Mouse (Mus musculus): ENCODE results near the gene Rab19.
"Not testable (repeated sequence)": the region's sequence is repeated elsewhere in the genome, so short reads cannot be mapped to it uniquely, and the experiment has no call there.

Gene Rab19

DNA sequence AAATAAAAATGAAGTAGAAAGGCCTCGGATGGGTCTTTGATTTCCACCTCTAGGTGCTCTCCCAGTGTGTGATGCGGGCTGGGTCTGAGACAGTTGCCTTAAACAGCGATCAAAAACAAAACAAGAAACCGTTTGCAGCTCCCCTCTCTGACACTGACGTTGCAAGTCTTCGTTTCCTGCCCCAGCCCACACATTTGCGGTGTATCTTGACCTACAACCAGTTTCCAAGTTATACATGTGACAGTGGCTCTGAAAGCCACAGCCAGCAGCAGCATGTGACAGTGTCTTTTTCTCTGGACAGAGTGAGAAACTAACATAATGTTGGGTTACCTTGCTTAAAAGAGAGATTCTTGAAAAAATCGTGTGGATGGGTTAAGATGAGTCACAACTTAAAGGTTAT, 1.2 kb upstream of the Rab19 start:
- DNase-seq (ENCODE audit: low spot score in 2 of 2): no peak

DNA sequence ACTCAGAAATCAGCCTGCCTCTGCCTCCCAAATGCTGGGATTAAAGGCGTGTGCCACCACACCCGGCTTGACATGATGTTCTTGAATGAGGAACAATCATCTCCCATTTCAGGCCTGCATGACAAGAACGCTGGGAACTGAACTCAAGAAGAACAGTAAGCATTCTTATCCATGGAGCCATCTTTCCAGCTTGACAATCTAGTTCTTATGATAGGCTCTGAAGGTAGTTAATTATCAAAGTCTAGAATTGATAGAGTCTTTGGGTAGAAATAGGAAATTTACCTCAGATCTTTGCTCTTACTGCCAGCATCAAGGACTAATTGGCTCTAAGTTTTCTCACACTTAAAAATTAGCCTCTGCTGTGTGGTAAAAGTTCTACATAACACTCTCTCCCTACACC, 699 bp upstream of the Rab19 start:
- DNase-seq (ENCODE audit: low spot score in 2 of 2): no peak

DNA sequence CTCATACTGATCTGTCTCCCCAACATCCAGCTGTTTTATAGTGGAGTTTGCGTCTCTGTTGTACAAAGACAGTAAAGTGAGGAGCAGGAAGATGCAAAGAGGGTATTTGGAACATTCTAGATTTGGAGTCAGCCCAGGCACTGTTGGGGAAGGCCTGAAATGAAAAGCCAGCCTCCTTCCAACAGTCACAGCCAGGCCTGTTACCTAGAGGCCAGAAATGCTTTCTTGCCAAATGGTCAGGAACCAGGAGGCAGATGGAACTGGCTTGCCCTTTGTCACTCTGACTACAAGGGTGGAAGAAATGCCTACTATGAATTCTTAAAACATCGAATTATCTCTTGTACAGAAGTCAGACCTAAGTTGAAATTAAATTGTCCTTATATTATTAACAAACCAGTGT, 9.0 kb downstream of the Rab19 start:
- DNase-seq (ENCODE audit: low spot score in 2 of 2): no peak

DNA sequence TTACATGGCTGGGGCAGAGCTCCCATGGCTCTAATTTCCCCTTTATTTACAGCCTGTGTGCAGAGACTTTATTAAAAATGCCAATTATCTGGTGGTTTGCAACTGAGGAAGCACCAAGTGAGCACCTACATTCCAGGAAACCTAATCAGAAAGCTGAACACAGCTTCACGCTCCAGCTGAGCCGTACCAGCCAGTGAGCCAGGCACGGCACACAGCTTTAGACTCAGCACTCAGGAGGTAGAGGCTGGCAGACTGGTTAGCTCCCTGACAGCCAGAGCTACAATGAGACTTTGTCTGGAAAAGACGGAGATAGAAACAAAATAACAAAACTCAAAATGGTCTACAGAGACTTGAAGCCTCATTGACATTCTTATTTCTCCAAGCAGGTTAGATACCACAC, 14.5 kb downstream of the Rab19 start:
- no peak for DNase-seq (ENCODE audit: low spot score in 2 of 2)

DNA sequence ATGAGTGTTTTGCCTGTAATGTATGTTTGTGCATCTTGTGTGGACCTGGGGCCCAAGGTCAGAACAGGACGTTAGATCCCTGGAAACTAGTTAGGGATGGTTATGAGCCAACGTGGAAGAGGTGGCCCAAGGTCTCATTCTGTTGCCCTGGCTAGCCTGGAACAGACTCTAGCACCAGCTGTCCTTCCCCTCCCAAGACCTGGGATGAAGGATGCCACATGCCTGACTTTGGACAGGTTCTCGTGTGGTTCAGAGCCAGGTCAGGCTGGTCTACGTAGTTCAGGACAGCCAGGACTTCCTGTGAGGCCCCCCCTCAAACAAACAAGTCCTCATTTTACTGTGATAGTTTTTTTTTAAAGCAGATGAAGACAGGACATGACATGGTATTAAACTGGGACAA, 14.9 kb downstream of the Rab19 start:
- no peak for DNase-seq (ENCODE audit: low spot score in 2 of 2)

DNA sequence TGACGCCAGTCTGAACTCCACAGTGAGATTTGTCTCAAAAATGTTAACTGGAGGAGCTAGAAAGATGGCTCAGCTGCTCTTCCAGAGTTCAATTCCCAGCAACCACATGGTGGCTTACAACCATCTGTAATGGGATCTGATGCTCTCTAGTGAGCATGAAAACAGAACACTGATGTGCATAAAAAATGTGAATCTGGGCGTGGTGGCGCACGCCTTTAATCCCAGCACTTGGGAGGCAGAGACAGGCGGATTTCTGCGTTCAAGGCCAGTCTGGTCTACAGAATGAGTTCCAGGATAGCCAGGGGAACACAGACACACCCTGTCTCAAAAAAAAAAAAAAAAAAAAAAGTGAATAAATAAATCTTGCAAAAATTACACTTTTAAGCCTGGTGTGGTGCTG, 16.1 kb downstream of the Rab19 start:
- DNase-seq (ENCODE audit: low spot score in 2 of 2): no peak

DNA sequence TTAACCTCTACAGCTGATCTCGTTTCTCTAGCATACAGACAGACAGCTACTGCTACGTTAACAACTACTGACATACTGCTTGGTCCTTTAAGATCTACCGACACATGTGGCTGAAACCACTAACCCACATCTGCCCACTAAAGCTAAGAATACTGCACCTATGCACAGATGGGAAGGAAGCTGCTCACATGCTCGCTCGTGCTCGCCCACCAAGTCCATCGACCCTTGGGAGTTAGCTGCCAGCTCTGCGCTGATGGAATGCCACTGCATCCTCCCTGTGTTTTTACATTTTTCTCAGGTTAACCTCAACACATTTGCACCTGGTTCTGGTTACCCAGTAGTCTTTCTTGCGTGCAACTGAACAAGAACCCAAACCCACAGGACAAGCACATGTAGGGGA, 17.4 kb downstream of the Rab19 start:
- no peak for DNase-seq (ENCODE audit: low spot score in 2 of 2)

DNA sequence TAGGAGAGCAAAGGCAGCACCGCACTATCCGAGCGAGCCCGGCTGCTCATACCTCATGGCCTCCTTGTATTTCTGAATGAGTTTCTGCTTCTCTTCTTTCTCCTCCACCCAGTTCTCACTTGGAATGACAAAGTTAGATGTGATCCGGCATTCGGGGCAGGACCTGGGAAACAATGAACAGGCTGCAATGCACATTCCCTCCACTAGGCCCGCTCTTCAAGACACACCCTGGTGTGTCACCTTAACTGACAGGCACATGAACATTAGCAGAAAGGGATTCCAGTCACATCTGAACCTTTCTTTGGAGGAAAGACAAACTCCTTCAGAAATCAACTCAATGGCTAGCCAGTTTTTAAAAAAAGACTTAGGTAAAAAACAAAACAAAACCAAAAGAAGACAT, 19.4 kb downstream of the Rab19 start:
- peak in 1 of 2 experiments; percentile 13 for DNase-seq (ENCODE audit: low spot score in 2 of 2)

DNA sequence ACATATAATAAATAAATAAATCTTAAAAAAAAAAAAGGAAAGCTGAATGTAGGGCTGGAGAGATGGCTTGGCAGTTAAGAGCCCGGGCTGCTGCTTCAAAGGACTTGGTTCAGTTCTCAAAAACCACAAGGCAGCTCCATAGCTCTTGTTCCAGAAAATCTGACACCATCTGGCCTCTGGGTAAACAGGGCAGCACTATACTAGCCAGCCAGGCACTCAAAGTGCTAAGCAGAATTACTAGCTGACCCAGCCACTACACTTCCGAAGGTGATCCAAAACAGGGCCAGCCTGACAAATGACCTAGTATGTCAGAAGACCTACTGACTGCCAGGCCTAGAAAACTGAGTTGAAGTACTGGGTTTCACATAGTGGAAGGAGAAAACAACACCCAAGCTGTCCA, 22.2 kb downstream of the Rab19 start:
- DNase-seq (ENCODE audit: low spot score in 2 of 2): no peak

DNA sequence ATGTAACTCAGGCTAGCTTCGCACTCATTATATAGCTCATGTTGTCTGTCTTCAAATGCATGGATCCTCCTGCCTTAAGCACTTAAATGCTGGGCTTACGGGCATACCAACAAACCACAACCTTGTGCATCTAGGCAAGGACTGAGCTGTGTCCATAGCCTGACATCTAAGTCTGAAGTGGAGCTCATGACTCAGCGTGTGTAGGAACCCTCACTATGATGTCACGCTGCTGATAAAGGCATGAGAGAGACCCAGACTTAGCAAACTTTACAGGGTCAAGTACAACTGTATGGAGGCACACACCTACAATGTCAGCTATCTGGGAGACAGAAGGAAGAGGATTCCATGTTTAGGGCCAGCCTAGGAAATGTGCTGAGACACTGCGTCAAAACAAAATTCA, 25.5 kb downstream of the Rab19 start:
- no peak for DNase-seq (ENCODE audit: low spot score in 2 of 2)

DNA sequence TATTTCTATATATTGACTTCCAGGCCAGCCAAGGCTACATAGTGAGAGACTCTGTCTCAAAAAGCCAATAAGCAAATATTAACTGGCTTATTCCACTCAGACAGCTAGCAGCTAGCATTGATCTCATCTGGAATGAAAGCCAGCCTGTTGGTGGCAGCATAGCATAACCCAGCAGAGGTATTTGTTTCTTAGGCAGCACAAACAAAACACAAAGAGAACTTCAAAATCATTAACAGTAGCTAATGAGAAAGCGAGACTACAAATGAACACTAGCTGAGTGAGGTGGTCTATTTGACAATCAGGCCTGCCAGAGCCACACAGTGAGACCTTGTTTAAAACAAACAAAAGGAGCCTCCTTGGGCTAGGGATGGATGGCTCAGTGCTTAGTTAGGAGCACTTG, 33.1 kb downstream of the Rab19 start:
- no peak for DNase-seq (ENCODE audit: low spot score in 2 of 2)

DNA sequence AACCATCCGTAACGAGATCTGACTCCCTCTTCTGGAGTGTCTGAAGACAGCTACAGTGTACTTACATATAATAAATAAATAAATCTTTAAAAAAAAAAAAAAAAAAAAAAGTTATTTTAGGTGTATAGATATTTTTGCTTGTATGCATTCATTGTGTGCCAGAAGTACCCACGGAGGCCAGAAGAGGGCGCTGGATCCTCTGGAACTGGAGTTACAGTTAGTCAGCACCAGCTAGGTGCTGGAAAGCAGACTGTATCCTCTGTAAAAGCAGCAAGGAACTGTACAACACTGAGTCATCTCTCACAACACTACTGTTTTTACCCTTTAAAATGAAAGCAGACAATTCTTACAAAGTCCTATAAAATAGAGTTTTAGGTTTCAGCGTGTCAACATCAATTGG, 34.8 kb downstream of the Rab19 start:
- DNase-seq (ENCODE audit: low spot score in 2 of 2): peak; percentile 35 to 76

DNA sequence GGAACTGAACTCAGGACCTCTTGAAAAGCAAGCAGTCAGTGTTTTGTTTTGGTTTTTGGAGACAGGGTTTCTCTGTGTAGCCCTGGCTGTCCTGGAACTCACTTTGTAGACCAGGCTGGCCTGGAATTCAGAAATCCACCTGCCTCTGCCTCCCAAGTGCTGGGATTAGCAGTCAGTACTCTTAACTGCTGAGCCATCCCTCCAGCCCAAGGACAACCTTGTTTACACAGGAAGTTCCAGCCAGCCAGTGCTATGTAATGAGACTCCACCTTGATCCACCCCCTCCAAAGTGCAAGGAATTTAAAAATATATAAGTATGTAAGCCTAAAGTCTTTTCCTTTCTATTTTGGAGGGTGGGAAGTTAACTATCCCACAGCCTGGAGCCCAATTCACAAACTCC, 35.7 kb downstream of the Rab19 start:
- not testable (repeated sequence) for DNase-seq (ENCODE audit: low spot score in 2 of 2)

DNA sequence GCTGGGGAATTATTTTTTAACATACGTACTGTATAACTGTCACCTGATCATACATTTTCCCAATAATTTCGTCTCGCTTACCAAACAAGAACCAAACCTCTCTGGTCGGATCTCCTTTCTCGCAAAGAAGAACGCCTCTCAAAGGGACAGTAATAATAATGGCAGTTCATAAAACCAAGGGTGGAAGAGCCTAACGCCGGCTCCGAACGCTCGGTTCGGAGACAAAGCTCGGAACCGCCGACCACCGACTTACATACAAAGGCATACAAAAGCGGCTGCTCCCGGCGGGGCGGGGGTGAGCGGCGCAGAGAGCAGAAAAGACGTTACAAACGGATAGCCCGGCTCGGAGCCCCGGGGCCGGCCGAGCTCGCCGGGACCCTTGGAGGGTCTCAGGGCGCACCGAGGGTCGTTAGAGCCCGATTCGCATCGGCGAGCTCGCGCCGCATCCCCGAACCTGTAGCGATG, 38.4 kb downstream of the Rab19 start:
- DNase-seq (ENCODE audit: low spot score in 2 of 2): no peak

DNA sequence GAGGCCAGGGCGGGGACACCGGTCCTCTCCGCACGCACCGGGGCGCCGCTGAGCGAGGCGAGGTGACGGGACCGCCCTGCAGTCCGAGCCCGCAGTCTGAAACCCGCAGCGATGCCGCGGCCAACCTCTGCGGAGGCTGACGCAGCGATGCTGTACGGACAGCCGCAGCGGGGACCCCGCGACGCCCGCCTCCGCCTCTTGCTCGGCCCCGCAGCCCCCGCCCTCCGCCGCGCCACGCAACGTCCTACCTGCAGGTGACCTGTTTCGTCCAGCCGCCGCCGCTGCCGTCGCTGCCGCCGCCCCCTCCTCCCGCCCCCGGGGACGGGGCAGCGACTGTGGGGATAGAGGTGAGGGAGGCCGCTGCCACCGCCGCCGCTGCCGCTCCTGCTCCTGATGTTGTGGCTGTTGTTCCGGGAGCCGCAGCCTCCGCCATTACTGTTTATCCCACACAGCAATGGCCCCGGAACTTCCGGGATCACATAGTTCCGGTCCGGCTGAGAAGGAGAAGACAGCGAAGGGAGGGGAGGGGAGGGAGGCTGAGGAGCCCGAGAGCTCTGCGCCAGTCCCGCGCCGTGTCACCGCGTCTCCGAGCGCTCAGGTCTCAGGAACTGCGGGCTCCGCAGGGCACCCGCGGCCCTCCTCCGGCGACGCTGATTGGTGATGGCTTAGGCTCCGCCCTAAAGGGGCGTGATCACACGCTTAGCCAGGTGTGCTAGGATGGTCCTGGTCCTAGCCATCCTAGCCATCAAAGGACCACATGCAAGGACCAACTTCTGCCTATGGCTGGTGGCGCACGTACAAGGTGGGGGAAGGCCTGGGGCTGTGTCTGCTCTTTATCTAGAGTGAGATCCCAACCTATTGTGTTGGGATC, 39.1 kb downstream of the Rab19 start, which contains the start of gene Mkrn1:
Mkrn1 (minus strand) TSS at position 612 of the 871 bp plus-strand sequence.
- DNase-seq (ENCODE audit: low spot score in 2 of 2): peak; percentile 59 to 77

DNA sequence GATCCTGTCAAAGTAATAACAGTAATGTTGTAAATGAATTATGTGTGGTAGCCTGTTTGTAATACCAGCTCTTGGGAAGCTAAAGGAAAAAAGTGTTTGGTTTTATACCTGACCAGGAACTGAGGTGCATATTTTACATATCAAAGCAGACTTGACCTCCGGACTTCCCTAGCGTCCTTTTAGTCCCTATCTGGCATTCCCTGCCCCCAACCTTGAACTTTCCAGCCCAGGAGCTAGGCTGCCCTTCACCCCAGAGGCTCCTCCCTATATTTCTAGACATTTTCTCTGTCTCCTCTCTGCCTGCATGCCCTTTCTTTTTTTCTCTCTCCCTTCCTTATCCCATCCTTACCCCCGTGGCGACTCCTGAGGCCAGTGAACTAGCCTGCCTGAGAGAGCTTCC, 39.9 kb downstream of the Rab19 start:
- DNase-seq (ENCODE audit: low spot score in 2 of 2): no peak

DNA sequence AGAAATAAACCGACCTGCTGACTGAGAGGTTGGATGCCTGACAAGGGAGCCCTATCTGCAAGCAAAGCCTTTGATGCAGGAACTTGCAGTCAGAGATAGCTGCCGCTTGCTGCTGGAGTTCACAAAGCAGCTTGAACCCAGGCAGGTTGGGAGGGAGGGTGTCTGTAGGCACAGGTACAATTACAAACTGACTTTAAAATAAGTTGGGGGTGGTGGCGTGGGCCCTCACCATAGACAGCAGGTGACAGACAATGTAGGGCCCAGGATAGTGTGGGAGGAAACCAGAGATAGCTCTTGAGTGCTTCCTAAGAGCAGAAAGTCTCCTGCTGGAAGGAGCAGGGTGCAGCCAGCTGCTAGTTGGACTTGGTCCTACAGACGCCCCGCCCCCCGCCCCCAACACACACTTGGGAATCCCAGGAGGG, 42.2 kb downstream of the Rab19 start:
- no peak for DNase-seq (ENCODE audit: low spot score in 2 of 2)

DNA sequence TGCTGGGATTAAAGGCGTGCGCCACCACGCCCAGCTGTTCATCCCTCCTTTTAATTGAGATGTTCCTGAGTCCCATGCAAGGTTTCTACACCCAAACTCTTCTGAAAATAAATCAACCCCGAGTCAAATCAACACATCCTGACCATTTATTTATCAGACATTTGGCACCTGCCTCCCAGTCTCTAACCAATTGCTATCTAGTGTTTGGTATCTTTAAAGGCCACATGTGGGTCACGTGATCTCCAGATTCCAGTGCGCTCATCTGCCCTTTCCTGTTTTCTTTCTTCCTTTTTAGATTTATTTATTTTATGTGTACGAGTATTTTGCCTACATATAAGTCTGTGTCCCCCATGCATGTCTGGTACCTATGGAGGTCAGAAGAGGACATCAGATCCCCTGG, 42.7 kb downstream of the Rab19 start:
- no peak for DNase-seq (ENCODE audit: low spot score in 2 of 2)

DNA sequence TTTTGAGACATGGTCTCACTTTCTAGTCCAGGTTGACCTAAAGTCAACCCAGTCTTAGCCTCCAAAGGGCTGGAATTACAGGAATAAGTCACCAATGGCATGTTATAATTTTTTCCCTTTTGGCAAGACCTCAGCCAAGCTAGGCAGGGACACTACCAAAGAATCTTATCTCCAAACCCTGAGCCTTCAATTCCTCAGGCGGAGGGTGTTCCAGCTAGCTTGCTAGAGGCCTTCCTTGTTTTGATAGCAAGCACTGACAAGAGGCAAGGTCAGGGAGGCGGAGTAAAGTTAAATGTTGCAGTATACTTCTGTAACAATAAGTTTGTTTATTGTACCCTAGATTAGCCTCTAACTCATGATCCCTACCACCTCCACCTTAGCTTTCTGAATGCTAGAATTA, 44.2 kb downstream of the Rab19 start:
- DNase-seq (ENCODE audit: low spot score in 2 of 2): no peak

DNA sequence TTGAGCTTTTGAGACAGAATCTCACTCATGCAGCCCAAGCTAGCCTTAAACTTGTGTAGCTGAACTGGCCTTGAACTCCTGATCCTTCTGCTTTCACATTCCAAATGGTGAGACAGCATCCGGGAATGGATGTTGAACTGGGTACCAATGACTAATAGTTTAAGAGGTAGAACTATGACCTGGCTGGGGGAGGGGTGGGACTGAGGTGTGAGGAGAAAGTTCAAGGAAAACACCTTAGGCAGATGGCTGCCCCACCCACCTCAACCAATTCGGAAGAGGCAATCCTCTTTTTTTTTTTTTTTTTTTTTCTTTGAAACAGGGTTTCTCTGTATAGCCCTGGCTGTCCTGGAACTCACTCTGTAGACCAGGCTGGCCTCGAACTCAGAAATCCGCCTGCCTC, 45.8 kb downstream of the Rab19 start:
- DNase-seq (ENCODE audit: low spot score in 2 of 2): no peak

DNA sequence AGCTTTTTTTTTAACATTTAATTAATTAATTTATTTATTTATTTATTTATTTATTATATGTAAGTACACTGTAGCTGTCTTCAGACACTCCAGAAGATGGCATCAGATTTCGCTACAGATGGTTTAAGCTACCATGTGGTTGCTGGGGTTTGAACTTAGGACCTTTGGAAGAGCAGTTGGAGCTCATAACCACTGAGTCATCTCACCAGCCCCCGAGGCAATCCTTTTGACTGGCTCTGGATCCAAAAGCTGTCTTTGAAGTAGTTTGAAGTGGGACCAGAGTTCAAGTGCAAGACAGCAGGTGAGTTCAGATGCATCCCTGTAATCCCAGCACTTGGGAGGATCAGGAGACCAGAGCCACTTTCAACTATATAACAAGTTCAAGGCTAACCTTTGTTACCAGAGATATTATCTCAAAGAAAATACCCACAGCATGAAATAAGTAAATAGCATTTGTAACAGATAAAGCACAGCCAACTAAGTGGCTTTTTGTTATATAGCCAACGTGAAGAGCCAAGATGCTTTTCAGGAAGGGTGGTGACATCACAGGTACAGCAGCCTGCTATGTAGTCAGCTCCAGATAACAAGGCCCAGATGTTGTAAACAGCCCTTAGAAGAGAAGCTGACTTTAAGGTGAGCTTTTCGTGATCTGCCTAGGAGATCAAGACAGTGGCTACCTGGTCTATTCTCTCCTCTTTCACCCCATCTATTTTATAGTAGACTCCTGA, 46.5 kb downstream of the Rab19 start:
- no peak for DNase-seq (ENCODE audit: low spot score in 2 of 2)

DNA sequence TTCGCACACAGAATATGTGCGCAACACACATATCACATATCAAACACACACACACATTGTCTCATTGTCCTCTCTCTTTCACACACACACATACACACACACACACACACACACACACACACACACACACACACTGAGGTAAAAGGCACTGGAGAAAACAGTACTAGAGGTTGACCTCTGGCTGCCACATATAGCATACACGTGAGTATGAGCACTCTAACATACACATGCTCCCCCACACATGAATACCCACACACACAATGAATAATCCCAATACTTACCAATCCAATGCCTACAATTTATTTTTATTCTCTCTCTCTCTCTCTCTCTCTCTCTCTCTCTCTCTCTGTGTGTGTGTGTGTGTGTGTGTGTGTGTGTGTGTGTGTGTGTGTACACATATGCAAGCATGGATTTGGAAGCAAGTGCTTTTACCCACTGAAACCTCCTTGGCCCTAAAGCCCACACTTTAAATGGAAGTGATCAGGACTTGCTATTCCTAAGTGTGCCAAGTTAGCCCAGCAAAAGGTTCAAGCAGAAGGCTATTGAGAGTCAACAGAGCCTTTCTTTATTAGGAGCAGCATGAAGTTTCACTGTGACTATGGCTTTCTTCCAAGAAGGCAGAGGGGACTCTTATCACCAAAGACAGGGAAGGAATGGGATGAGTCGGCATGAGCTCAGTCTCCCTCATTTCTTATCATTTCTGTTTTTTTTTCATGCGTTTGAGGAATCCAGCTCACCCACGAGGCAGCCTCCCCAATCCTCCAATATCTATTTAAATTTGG, 48.2 kb downstream of the Rab19 start:
- DNase-seq (ENCODE audit: low spot score in 2 of 2): no peak
